Mouse (Mus musculus) liver, embryonic 16.5 days (tissue): Measurements from ENCODE around the gene Ankrd66. TPM values are rescaled to one million over a fixed set of nuclear protein-coding genes. Genes with fewer than 3 reads are reported as not detected.
A peak's percentile ranks its signal among the peaks of the same experiment; 100 is the strongest.
"Not testable (repeated sequence)": the region's sequence is repeated elsewhere in the genome, so short reads cannot be mapped to it uniquely, and the experiment has no call there.

ENCODE experiments used
- ATAC-seq: fragments of 200-750 bp; cut with Nextera tagmentation; 2 replicates; pipeline ENCODE4 v1.8.0; 2017; ENCODE audit warnings: low read depth, mild to moderate bottlenecking, moderate number of reproducible peaks, moderate library complexity
- H3K27ac ChIP-seq: fragments of 300-500 bp; sonication (generic); 2 replicates; pipeline ENCODE4 v1.5.1; 2014; ENCODE audit warnings: mild to moderate bottlenecking, low read length
- H3K27me3 ChIP-seq: fragments of 300-500 bp; sonication (generic); 2 replicates; pipeline ENCODE4 v1.6.1; 2014; ENCODE audit warnings: low read depth, low read length, mixed read lengths; ENCODE audit not compliant: control insufficient read depth, insufficient read depth
- H3K36me3 ChIP-seq: fragments of 300-500 bp; sonication (generic); 2 replicates; pipeline ENCODE4 v1.6.1; 2014; ENCODE audit warnings: mild to moderate bottlenecking; ENCODE audit not compliant: control insufficient read depth, insufficient read depth
- H3K4me1 ChIP-seq: fragments of 300-500 bp; sonication (generic); 2 replicates; pipeline ENCODE4 v1.6.1; 2014; ENCODE audit warnings: low read depth, low read length, mixed read lengths; ENCODE audit not compliant: control insufficient read depth
- H3K4me2 ChIP-seq: fragments of 300-500 bp; sonication (generic); 2 replicates; pipeline ENCODE4 v1.6.1; 2014; ENCODE audit warnings: low read depth, low read length, mixed read lengths
- H3K4me3 ChIP-seq: fragments of 300-500 bp; sonication (generic); 2 replicates; pipeline ENCODE4 v1.5.1; 2014; ENCODE audit warnings: low read depth, mild to moderate bottlenecking, low read length
- H3K9ac ChIP-seq: fragments of 300-500 bp; sonication (generic); 2 replicates; pipeline ENCODE4 v1.6.1; 2014; ENCODE audit warnings: low read depth, low read length
- H3K9me3 ChIP-seq: fragments of 300-500 bp; sonication (generic); replicated peaks from 2 replicates; pipeline ENCODE4 v1.6.1; 2016; ENCODE audit warnings: low read length; ENCODE audit not compliant: control insufficient read depth
- WGBS: fragments of 180-500 bp; shearing (Covaris S2); extraction: QIAGEN DNeasy Blood & Tissue Kit; methylation state at CpG from one replicate; pipeline ENCODE4 v1.1.7; 2014; ENCODE audit not compliant: insufficient replicate concordance; 5-methylcytosine and 5-hydroxymethylcytosine counted together
- polyA plus RNA-seq: library from polyadenylated mRNA; unstranded; fragments of >200 nt; fragmentation: Nextera tagmentation; extraction: Ambion mirVana; gene quantifications from 2 replicates; pipeline ENCODE4 v1.2.1, GENCODE M21; 2015

The Ankrd66 gene
- polyA plus RNA-seq, 1 experiment from 2014 or later = not detected

DNA sequence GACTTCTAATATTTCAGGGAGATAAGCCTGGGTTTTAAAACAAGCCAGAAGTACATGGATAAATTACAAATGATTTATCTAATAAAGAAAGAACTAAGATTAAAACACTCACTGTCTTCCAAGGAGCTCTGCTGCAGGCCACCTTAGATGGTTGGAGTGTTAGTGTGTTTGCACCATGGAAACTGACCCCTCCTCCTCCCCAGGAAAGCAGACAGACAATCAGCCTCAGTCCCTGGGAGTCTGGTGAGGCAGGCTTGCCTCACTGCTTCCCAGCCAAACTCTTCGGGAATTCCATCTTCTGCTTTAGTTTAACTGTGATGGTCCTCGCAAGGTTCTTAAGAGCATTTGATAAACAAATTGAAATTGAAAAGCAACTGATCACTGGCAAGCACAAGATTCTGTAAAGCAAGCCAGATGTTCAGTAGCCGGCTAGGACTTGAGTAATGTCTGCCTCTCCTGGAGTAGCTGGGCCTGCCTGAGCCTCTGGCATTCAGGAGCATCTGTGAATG lies 7.7 kb upstream of the Ankrd66 start:
- ATAC-seq = no peak
- H3K4me1 ChIP-seq = no peaks in the 10 kb centered on the region
- no peak overlapping the region for H3K9ac ChIP-seq
- H3K27ac ChIP-seq = no peak overlapping the region
- no peak overlapping the region for H3K4me3 ChIP-seq
- no peaks in the 10 kb centered on the region for H3K9me3 ChIP-seq
- WGBS = 52% methylated on average over 3 of the region's 3 CpGs
- no peaks in the 10 kb centered on the region for H3K27me3 ChIP-seq
- H3K4me2 ChIP-seq = no peak overlapping the region
- no peaks in the 10 kb centered on the region for H3K36me3 ChIP-seq

DNA sequence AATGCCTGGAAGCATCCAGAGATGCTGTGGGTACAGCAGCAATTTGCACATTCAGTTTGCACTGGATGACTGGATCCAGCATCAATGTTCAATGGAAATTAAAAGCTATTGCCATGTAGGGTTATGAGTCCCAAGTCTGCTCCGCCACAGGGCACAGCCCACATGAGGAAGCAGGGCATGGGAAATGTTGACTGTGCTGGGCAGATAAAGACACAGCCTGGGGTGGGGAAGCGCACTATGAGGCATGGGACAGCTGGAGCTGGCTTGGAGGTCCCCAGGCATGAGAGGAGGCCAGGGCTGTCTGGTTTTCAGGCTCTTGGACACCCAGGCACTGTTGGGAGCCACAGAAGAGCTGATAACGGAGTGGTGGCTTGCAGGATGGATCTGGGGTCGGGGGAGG lies 601 bp upstream of the Ankrd66 start:
- H3K27me3 ChIP-seq = no peaks in the 10 kb centered on the region
- no peak overlapping the region for H3K4me2 ChIP-seq
- no peak overlapping the region for H3K9ac ChIP-seq
- no peaks in the 10 kb centered on the region for H3K36me3 ChIP-seq
- H3K9me3 ChIP-seq = no peaks in the 10 kb centered on the region
- no peaks in the 10 kb centered on the region for H3K4me1 ChIP-seq
- no peak overlapping the region for H3K27ac ChIP-seq
- no peak overlapping the region for H3K4me3 ChIP-seq
- WGBS = 27% methylated on average over 4 of the region's 4 CpGs
- no peak for ATAC-seq

DNA sequence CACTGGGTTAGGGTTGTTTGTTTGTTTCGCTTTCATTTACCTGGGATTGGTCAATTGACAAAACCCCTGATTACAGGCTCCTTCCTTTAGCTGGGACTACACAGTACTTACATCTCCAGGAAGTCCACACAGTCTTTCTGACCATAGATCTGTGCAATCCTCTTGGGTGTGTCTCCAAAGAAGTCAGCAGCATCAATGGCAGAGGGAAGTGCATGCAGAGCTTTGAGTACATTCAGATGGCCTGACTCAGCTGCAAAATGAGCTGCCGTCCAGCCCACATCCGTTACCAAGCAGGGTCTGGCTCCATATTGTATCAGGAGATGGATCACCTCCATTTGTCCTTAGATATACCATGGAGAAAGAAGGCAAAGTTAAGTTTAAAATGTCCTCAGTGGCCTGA lies 4.7 kb downstream of the Ankrd66 start:
- Histone ChIP-seq H3K9ac (no peak overlapping the region), H3K4me1 (no peaks in the 10 kb centered on the region; the same call in 1 of the 2 replicates), H3K4me3 (no peak overlapping the region), H3K27ac (no peak overlapping the region), H3K27me3 (no peaks in the 10 kb centered on the region), H3K9me3 (no peaks in the 10 kb centered on the region), H3K4me2 (no peak overlapping the region), H3K36me3 (no peaks in the 10 kb centered on the region)
- no peak for ATAC-seq
- 68% methylated on average over 3 of the region's 3 CpGs for WGBS

DNA sequence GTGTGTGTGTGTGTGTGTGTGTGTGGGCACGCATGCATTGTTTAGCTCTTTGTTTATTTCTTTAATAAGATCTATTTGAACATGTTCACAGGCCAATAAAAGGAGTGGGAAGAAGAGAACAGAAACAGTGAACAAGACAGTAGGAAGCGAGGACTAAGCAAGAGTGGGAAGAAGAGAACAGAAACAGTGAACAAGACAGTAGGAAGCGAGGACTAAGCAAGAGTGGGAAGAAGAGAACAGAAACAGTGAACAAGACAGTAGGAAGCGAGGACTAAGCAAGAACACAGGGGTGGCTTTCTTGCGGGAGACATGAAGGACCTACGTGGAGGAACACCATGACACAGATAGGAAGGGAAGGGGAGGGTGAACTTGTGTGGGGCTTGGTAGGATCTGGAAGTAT lies 6.6 kb downstream of the Ankrd66 start:
- not testable (repeated sequence) for H3K4me3 ChIP-seq, H3K27me3 ChIP-seq, H3K4me2 ChIP-seq, H3K9ac ChIP-seq, H3K4me1 ChIP-seq, H3K36me3 ChIP-seq, ATAC-seq, H3K9me3 ChIP-seq, H3K27ac ChIP-seq
- 57% methylated on average over 6 of the region's 6 CpGs for WGBS

DNA sequence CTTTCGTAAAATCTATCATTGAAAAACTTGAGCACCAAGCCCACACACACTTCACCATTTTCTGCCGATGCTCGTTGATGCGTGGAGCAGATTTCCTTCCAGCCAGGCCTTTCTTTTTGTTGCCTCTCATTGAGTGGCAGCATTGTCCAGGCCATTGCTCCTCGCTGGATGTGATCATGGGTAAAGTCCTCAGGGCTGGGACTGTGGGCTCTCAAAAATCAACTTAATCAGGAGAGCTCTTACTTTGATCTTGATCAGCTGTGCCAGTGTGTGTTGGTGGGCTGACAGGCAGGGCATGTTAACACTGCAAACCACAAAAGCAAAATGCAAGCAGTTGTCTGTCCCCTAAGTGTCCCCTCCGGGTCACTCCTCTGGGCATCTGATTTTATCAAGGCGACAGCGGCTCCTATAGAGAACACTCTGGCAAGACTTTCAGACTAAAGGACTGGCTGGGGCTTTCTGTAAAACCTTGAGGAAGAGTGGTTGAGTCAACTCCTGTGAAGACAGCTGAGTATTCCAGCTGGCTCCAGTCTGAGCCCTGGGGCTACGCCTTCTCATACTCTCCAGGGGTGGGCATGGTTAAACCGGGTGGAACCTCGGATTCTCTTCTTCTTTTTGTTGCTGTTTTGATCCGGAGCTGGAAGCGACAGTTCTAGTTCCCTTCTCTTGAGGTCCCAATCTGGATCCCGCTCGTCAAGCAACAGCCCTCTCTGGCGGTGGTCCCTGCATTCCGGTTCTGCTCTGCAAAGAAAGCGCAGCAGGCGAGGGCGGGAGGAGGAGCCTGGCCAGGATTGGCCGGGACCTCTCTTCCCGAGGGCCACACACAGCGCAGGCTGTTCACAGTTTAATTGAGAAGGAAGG lies 8.8 kb downstream of the Ankrd66 start:
- Histone ChIP-seq H3K4me2 (peak overlapping the region; percentile 52), H3K27ac (no peak overlapping the region), H3K9me3 (no peaks in the 10 kb centered on the region), H3K4me1 (no peaks in the 10 kb centered on the region; the same call in 1 of the 2 replicates), H3K36me3 (no peaks in the 10 kb centered on the region), H3K9ac (no peak overlapping the region), H3K27me3 (no peaks in the 10 kb centered on the region), H3K4me3 (peak overlapping the region; percentile 23; the same call in 1 of the 2 replicates)
- 21% methylated on average over 23 of the region's 23 CpGs for WGBS
- ATAC-seq = peak; percentile 50; the same call in 1 of the 2 replicates

DNA sequence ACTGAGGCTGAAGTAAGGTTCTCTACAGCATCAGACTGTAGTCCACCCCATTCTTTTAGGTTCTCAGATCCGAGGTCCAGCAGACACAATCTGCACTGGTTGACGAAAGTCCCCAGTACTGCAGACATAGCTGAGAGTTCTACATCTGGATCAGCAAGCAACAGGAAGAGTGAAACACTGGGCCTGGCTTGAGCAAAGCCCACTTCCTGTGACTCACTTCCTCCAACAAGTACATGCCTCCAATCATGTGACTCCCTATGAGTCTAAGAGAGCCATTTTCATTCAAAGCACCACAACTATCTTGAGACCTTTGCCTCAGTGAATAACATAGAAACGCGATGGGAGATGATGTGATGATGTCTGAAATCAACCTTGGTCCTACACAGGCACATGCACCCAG lies 12.2 kb downstream of the Ankrd66 start:
- H3K4me1 ChIP-seq = no peaks in the 10 kb centered on the region; the same call in 1 of the 2 replicates
- H3K4me3 ChIP-seq = no peak overlapping the region
- H3K9ac ChIP-seq = no peak overlapping the region
- no peaks in the 10 kb centered on the region for H3K27me3 ChIP-seq
- no peaks in the 10 kb centered on the region for H3K36me3 ChIP-seq
- H3K9me3 ChIP-seq = no peaks in the 10 kb centered on the region
- no peak for ATAC-seq
- no peak overlapping the region for H3K27ac ChIP-seq
- no peak overlapping the region for H3K4me2 ChIP-seq
- 70% methylated on average over 4 of the region's 4 CpGs for WGBS

DNA sequence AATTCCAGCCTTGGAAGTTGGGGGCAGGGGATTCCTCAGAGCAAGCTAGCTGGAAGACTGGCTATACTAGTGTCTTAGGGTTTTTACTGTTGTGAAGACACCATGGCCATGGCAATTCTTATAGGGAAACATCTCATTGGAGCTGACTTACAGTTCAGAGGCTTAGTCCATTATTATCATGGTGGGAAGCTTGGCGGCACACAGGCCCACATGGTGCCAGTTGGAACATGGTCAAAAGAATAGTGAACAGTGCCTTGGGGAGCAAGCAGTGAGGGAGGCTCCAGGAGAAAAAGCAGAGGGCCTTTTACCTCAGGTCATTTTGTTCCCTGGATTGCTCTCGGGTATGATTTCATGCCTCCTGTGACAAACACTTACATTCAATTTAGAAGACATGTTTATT lies 12.9 kb downstream of the Ankrd66 start:
- Histone ChIP-seq H3K27me3 (no peaks in the 10 kb centered on the region), H3K4me3 (no peak overlapping the region), H3K4me2 (no peak overlapping the region), H3K9me3 (no peaks in the 10 kb centered on the region), H3K36me3 (no peaks in the 10 kb centered on the region), H3K4me1 (no peaks in the 10 kb centered on the region; the same call in 1 of the 2 replicates), H3K9ac (no peak overlapping the region), H3K27ac (no peak overlapping the region)
- WGBS = 69% methylated on average over 2 of the region's 2 CpGs
- ATAC-seq = no peak

DNA sequence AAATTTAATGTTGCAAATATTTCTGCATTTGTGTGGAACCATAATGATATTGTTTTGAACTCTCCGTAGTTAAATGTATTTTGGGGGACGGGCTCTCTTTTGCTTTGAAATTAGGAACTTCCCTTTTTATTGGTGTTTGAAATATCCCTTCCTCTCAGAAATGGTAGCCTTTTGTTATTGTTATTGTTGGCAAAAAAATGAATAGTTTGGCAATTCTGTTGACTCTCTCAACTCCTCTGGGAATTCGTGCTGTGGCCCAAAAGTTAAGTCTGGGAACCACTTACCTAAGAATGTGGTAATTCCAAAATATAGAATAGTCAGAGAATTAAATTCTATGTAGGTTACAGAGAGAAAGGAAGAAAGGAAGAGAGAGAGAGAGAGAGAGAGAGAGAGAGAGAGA lies 23.3 kb downstream of the Ankrd66 start:
- no peak for ATAC-seq
- H3K36me3 ChIP-seq = no peaks in the 10 kb centered on the region
- no peak overlapping the region for H3K27ac ChIP-seq
- no peaks in the 10 kb centered on the region for H3K27me3 ChIP-seq
- no peaks in the 10 kb centered on the region for H3K9me3 ChIP-seq
- no peak overlapping the region for H3K4me2 ChIP-seq
- 39% methylated on average over 3 of the region's 3 CpGs for WGBS
- H3K9ac ChIP-seq = no peak overlapping the region
- H3K4me3 ChIP-seq = no peak overlapping the region
- H3K4me1 ChIP-seq = no peaks in the 10 kb centered on the region
